Mouse (Mus musculus) cerebellum, postnatal 14 days (tissue): ENCODE data around the gene Trub2.
"Not testable (repeated sequence)": the region's sequence is repeated elsewhere in the genome, so short reads cannot be mapped to it uniquely, and the experiment has no call there.

Experiments used
- DNase-seq, 2 experiments: peaks; one replicate each; pipeline ENCODE4 v3.0.0; 2021; ENCODE audit warnings: mixed read lengths in 2 of 2

Gene Trub2

GRCm38 (mm10) chr2:29787937-29788681, at the start of gene Trub2:
Trub2 (minus strand) TSS chr2:29788502.
- peak; percentile 83 to 87 for DNase-seq

GRCm38 (mm10) chr2:29835391-29835899, 47.1 kb upstream of the Trub2 start:
- DNase-seq, result no peak

DNA sequence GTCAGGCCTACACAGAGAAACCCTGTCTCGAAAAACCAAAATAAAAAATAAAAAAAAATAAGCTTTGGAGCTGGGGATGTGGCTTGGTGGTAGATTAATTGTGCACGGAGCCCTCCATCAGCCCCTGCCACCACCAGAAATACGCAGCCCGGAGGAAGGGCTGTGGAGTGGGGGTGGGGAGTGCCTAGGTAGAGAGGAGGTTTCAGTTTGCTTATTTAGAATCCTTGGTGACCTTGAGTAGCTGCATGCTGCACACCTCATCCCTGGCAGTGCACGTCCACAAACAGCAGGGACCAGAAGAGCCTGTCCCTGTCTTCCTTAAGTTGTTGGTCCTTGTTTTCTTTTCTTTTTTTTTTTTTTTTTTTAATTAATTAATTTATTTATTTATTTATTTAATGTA, 45.5 kb upstream of the Trub2 start:
- DNase-seq, result no peak

DNA sequence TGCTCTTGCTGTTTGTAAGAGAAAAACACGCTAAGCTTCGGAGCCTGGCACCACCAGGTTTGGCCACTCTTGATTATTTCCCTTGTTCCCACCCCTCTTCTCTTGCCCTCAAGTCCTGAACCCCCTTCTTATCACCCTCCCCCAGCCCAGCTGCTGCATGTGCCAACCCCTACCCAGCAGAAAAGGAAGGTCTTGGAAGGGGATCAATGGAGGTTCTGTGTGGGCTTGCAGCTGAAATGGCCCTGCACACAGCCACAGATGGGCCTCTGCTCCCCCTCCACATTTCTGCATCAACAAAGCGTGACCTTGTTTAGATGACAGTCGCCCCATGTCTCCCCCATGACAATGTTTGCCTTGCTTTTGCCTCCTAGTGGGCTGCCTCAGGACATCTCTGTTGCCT, 42.8 kb upstream of the Trub2 start:
- no peak for DNase-seq

DNA sequence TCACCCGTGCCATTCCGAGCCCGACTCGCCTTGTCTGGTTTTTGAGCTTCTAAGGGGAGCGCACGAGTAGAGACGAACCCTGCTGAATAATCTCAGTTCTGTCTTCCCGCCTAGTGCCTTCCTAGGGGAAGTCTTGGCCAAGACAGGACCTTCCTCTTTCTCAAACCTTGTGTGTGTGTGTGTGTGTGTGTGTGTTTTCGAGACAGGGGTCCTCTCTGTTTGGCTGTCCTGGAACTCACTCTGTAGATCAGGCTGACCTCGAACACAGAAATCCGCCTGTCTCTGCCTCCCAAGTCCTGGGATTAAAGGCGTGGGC, 39.4 kb upstream of the Trub2 start:
- no peak for DNase-seq

GRCm38 (mm10) chr2:29826926-29827708, 38.8 kb upstream of the Trub2 start:
- DNase-seq, result peak; percentile 93 to 95

DNA sequence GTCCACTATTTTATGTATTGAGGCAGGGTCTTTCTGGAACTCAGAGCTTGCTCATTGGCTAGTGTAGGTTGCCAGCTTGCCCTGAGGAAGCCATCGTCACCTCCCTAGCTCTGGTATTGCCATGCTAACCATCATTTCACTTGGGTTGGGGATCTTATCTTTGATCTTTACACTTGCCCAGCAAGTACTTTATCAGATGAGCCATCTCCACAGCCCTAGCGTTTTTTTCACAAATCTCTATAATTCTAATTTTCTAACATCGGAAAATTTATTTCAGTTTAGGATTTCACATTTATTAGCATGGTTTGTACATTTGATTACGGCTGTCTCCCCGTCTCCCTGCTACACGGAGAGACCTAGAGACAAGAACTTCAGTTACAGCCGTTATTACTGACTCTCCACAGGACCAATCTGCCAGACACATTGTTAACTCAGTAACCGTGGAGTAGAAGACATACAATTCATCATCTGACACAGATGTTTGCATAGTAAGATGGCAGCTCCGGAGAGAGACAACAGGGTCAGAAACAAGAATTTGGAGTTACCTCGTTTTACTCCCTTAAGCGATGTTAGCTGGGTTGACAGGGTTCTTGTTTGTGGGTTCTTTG, 38.1 kb upstream of the Trub2 start:
- DNase-seq, result no peak

- DNase-seq, result peak; percentile 77 to 80
Measured at GRCm38 (mm10) chr2:29820025-29820817, 31.9 kb upstream of the Trub2 start, which contains the start of gene Urm1. Urm1 (plus strand) TSS chr2:29820075.

- no peak for DNase-seq
Measured at GRCm38 (mm10) chr2:29819363-29819762, 31.1 kb upstream of the Trub2 start.

GRCm38 (mm10) chr2:29817426-29818232, 29.3 kb upstream of the Trub2 start:
- DNase-seq, result peak; percentile 95

- DNase-seq, result no peak
Measured at GRCm38 (mm10) chr2:29815678-29816371, 27.5 kb upstream of the Trub2 start.

DNA sequence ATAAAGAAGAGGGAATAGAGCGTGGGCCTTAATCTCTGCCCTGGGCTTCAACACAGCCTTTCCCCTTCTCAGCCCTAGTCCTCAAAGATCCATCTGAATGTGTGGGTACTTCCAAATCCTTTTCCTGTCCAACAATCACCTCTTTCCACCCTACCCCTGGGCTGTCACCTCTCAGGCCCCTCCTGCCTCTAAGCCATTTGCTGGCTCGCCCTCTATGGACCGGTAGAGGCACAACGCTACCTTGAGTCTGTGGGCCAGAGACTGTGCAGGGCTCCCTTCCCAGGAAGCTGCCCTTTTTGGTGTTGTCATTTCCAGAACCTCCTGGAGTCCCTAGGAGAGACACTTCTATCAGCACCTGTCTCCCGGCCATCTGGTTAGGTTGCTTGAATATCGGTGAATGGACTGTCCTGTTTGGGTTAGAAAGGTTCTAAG, 15.1 kb upstream of the Trub2 start:
- peak; percentile 60 to 72 for DNase-seq

DNA sequence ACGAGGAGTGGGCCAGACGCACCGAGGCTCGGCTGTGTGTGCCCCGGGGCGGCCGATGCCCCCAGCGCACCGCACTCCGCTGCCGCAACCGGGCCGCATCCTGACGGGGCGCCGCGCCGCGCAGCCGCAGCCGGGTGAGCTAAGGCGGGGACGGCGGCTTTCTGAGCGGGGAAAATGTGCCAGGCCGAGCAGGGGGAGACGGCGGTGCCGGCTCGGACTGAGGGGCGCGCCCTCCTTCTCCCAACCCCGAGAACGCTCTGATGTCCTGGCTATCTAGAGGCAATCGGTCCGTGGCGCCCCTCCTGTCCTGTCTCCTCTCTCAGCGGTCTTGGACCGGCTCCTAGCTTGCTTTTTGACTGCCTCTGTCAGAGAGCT, 14.5 kb upstream of the Trub2 start:
- no peak for DNase-seq

DNA sequence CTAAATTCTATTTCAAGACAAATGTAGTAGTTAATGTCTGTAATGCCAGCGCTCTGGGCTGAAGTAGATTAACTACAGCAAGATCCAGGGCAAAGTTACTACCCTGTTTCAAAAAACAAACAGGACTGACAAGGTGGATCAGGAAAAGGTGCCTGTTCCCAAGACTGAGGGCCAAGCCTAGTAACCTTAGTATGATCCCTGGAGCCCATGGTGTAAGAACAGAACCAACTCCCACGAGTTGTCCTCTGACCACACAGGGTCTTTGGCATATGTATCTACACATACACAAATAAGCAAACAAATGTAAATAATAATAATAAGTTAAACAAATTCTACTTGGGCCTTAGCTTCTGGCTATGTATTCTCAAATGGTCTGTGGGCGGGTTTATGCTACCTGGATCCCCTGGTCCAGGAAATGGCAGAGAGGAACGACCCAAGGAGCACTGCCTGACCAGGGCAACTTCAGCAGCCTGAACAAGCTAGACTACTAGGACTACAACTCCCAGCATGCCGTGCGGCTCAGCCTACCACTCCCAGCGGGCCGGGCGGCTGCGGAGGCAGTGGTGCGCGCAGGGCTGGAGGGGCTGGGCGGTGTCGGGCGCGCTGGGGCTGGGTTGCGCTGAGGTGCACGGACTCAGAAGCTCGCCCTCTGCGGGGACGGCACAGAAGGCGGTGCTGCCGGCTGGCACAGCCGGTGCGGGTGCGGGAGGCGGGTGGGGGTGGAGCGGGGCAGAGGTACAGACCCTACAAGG, 13.9 kb upstream of the Trub2 start, which contains the start of gene Slc27a4:
Gene Slc27a4 (plus strand): TSS at position 560 of the 752 bp plus-strand sequence.
- peak; percentile 98 to 99 for DNase-seq

DNA sequence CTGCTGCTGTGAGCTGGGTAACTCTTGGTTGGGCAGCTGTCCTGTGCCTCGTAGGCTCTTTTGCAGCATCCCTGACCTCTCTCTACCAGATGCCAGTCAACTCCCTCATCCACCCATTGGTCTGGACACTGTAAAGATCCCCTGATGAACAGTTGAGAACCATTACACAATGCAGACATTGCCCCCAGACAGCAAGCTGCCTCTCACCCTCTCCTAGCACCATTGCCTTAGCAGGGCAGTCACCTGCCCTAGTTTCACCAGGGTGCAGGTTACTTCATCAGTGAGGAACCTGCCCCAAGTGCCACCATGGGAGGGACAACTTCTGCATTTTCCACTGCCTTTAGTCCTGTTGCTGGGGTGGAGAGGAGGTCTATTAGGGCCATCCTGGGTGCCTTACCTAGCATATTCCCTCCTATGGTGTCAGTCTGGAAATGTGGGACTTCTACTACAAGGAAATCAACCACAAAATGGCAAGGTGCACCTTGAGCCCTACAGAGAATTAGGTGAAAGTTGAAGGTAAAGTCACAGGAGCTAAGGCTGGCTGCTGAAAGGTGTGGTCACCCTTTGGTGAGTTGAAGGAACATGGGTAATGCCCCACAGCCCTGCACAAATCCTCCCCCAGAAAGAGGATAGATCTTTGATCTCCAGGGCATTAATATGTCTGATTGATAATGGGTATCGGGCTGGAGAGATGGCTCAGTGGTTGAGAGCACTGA, 4.6 kb upstream of the Trub2 start:
- DNase-seq, result no peak

- peak; percentile 94 to 96 for DNase-seq
Measured at GRCm38 (mm10) chr2:29787104-29787917, 991 bp downstream of the Trub2 start, which contains the start of gene Coq4. Coq4 (plus strand) TSS chr2:29787493.

DNA sequence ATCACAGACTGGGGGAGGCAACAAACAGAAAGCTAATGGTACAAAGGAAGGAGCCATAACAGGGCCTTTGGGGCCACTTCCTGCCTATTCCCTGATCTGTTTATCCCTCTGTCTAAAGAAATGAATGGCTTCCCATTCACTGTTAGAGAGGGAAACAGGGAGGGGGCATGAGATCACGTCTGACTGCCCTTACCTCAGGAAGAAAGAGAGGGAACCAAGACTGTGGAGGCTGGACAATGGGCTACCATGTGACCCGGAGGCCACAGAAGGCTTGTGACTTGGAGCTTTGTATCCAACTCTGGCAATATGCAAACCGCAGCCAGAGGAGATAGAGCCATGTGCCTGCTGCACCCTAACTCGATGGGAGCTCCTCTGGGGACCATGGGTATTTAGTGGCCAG, 4.0 kb downstream of the Trub2 start:
- no peak for DNase-seq

- DNase-seq, result not testable (repeated sequence)
Measured at GRCm38 (mm10) chr2:29781256-29781655, 7.0 kb downstream of the Trub2 start.

- no peak for DNase-seq
Measured at GRCm38 (mm10) chr2:29773323-29773722, 15.0 kb downstream of the Trub2 start.
